Mouse (Mus musculus) limb, embryonic 13.5 days (tissue): ENCODE measurements at regions not wholly inside any gene's neighbourhood (a gene's known extent, or its start where the extent isn't known, plus 50 kb on each side); places are given as distances from the start of the nearest gene placed in this dataset.

ENCODE experiments used
- ATAC-seq: fragments of 200-750 bp; cut with Nextera tagmentation; 2 replicates; pipeline ENCODE4 v1.8.0; 2017; ENCODE audit warnings: low read depth, moderate number of reproducible peaks, moderate TSS enrichment; ENCODE audit not compliant: low FRiP score
- H3K27ac ChIP-seq: fragments of 300-500 bp; sonication (generic); 2 replicates; pipeline ENCODE4 v1.5.1; 2015; ENCODE audit warnings: inconsistent platforms, mild to moderate bottlenecking, moderate library complexity
- H3K27me3 ChIP-seq: fragments of 300-500 bp; sonication (generic); 2 replicates; pipeline ENCODE4 v1.6.1; 2015; ENCODE audit warnings: mild to moderate bottlenecking, inconsistent platforms
- H3K36me3 ChIP-seq: fragments of 300-500 bp; sonication (generic); 2 replicates; pipeline ENCODE4 v1.6.1; 2015; ENCODE audit warnings: inconsistent platforms, mild to moderate bottlenecking, moderate library complexity
- H3K4me1 ChIP-seq: fragments of 300-500 bp; sonication (generic); 2 replicates; pipeline ENCODE4 v1.6.1; 2015; ENCODE audit warnings: inconsistent platforms
- H3K4me2 ChIP-seq: fragments of 300-500 bp; sonication (generic); replicated peaks from 2 replicates; pipeline ENCODE4 v1.6.1; 2015; ENCODE audit warnings: inconsistent platforms, mild to moderate bottlenecking, moderate library complexity
- H3K4me3 ChIP-seq: fragments of 300-500 bp; sonication (generic); 2 replicates; pipeline ENCODE4 v1.5.1; 2015; ENCODE audit warnings: moderate library complexity, mild to moderate bottlenecking, inconsistent platforms
- H3K9ac ChIP-seq: fragments of 300-500 bp; sonication (generic); 2 replicates; pipeline ENCODE4 v1.6.1; 2015; ENCODE audit warnings: mild to moderate bottlenecking, inconsistent platforms
- H3K9me3 ChIP-seq: fragments of 300-500 bp; sonication (generic); 2 replicates; pipeline ENCODE4 v1.6.1; 2016; ENCODE audit warnings: inconsistent platforms
- WGBS: fragments of 180-500 bp; shearing (Covaris S2); methylation state at CpG from one replicate; pipeline ENCODE4 v1.1.7; 2015; 5-methylcytosine and 5-hydroxymethylcytosine counted together

- Histone ChIP-seq H3K27ac (no peak overlapping the region), H3K9me3 (no peaks in the 10 kb centered on the region), H3K4me3 (no peak overlapping the region), H3K4me2 (no peak overlapping the region), H3K9ac (no peak overlapping the region), H3K36me3 (no peaks in the 10 kb centered on the region), H3K4me1 (peaks cover 19% of the 10 kb centered on the region), H3K27me3 (0 out of 2 replicates have a peak, but pooled peaks cover 3% of the 10 kb centered on the region)
- WGBS = 76% methylated on average over 7 of the region's 7 CpGs
- ATAC-seq = no peak
Observed at GRCm38 (mm10) chr6:51805656-51806055, 206.7 kb downstream of the Skap2 start.
